Comparison of ENCODE assay signal across 11 mouse cellular contexts in the genomic region with DNA sequence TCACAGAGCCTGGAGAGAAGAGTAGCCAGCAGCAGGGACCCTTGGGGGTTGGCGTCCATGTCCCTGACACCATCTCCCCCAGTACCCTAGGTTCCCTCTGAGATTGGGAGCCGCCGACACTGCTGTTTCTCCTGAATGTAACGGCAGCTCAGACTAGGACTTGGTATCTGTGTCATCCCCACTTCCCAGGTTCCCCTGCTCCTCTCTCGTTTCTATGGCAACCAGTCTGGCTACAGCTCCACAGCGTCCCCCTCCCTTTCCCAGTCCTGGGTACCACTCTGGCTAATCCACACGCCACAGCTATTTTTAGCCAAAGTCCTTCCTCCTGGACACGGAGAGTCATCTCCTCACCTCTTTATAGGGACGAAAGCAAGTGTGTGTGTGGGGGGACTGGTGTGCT. TPM values are rescaled to one million over a fixed set of nuclear protein-coding genes. Genes with fewer than 3 reads are reported as not detected.
DNase-seq lines count a peak whose midpoint lies in the region; ATAC-seq lines count a peak whose summit lies in the region.
"Had no signal": no experiment of that assay in that cellular context is flagged by ENCODE, and none has a peak within 500 bp of the region (broad histone marks: within the 10 kb centered on the region; RNA-seq: fewer than 3 reads in every experiment).

A gene (minus strand): TSS at position 188 of the 400 bp plus-strand sequence.

- 0 out of 2 replicates have a peak within 1 kb of the TSS, but pooled peaks have one; percentile 13 for H3K9ac ChIP-seq in forebrain, embryonic 12.5 days
- 0 out of 2 replicates have a peak within 1 kb of the TSS, but pooled peaks have one; percentile 41 for H3K9ac ChIP-seq in neural tube, embryonic 14.5 days (replicated peaks; ENCODE audit: low read depth, low read length)
- H3K9ac ChIP-seq: intestine, embryonic 15.5 days had no signal

- peaks cover 55% of the 10 kb centered on the region for H3K27me3 ChIP-seq in forebrain, embryonic 12.5 days
- no peaks in the 10 kb centered on the region for H3K27me3 ChIP-seq in neural tube, embryonic 14.5 days (ENCODE audit: control insufficient read depth, insufficient read depth, low read length)

- peak within 1 kb of the TSS; percentile 25 for H3K4me3 ChIP-seq in forebrain, embryonic 12.5 days (replicated peaks)
- peak within 1 kb of the TSS; percentile 24 for H3K4me3 ChIP-seq in neural tube, embryonic 14.5 days (ENCODE audit: low read depth, low read length)
- H3K4me3 ChIP-seq: intestine, embryonic 15.5 days had no signal

- peak; percentile 97 for DNase-seq in cerebellum, adult 11-12 months
- DNase-seq in layer of hippocampus, postnatal 10 days (ENCODE audit: low spot score in 2 of 2): peak in 1 of 2 experiments; percentile 68
- no peak for DNase-seq in c-Kit-positive CD71-positive TER-119-positive erythroid progenitor cells, embryonic 14.5 days (ENCODE audit: low spot score)
- DNase-seq in B cell, adult 2 months: no peak
- DNase-seq in kidney, adult 8-10 months: no peak
- DNase-seq in ovary, postnatal 10 days (ENCODE audit: low spot score): no peak
- DNase-seq: lung, postnatal 10 days had no signal

- no peaks in the 10 kb centered on the region for H3K9me3 ChIP-seq in forebrain, embryonic 12.5 days
- no peaks in the 10 kb centered on the region for H3K9me3 ChIP-seq in neural tube, embryonic 14.5 days (ENCODE audit: control insufficient read depth, low read length)
- H3K9me3 ChIP-seq: intestine, embryonic 15.5 days had no signal

- peaks cover 30% of the 10 kb centered on the region for H3K4me1 ChIP-seq in forebrain, embryonic 12.5 days
- peaks cover 18% of the 10 kb centered on the region for H3K4me1 ChIP-seq in neural tube, embryonic 14.5 days (ENCODE audit: control insufficient read depth, insufficient read depth, low read length)

- 28% methylated on average over 9 of the region's 9 CpGs for WGBS in forebrain, embryonic 12.5 days
- WGBS in neural tube, embryonic 14.5 days: 19% methylated on average over 9 of the region's 9 CpGs

- H3K27ac ChIP-seq in forebrain, embryonic 12.5 days: no peak within 1 kb of the TSS
- no peak within 1 kb of the TSS for H3K27ac ChIP-seq in neural tube, embryonic 14.5 days (ENCODE audit: low read depth, low read length)
- H3K27ac ChIP-seq: intestine, embryonic 15.5 days had no signal

- H3K4me2 ChIP-seq in forebrain, embryonic 12.5 days: peak within 1 kb of the TSS; percentile 45
- peak within 1 kb of the TSS; percentile 46 for H3K4me2 ChIP-seq in neural tube, embryonic 14.5 days (ENCODE audit: low read depth, low read length)
- H3K4me2 ChIP-seq: intestine, embryonic 15.5 days had no signal

- ATAC-seq in forebrain, embryonic 12.5 days (ENCODE audit: low FRiP score): peak; percentile 87
- ATAC-seq in neural tube, embryonic 14.5 days (ENCODE audit: low read depth): peak; percentile 81
- ATAC-seq: intestine, embryonic 15.5 days had no signal

- no peaks in the 10 kb centered on the region for H3K36me3 ChIP-seq in forebrain, embryonic 12.5 days (replicated peaks)
- H3K36me3 ChIP-seq in neural tube, embryonic 14.5 days (ENCODE audit: control insufficient read depth, insufficient read depth, low read length): no peaks in the 10 kb centered on the region
- H3K36me3 ChIP-seq: intestine, embryonic 15.5 days had no signal

RNA-seq across cellular contexts. Expression of the gene that starts here (rescaled TPM):
- 2.5 and 2.8 TPM in 2 replicates for polyA plus RNA-seq in forebrain, embryonic 12.5 days (2016; fragmentation: Nextera tagmentation; extraction: Ambion mirVana)
- 10 to 100 TPM; 38.4 to 46.7 TPM for total RNA-seq in layer of hippocampus, postnatal 10 days (2021)
- 1.3 and 2.7 TPM in 2 replicates for polyA plus RNA-seq in neural tube, embryonic 14.5 days (2014; fragmentation: Nextera tagmentation; extraction: Ambion mirVana)
- total RNA-seq: MEL had no signal
- polyA plus RNA-seq: intestine, embryonic 15.5 days had no signal
